Mouse (Mus musculus): ENCODE data around the gene Slc27a1. TPM values are rescaled to one million over a fixed set of nuclear protein-coding genes. Genes with fewer than 3 reads are reported as not detected.

Slc27a1 gene
- total RNA-seq, 2 experiments from 2014 or later, result 2.0 to 3.9 TPM

GRCm38 (mm10) chr8:71612141-71612540, 43.5 kb downstream of the Slc27a1 start:
- ATAC-seq (ENCODE audit: poor library complexity, severe bottlenecking), result no peak

GRCm38 (mm10) chr8:71613418-71613817, 44.7 kb downstream of the Slc27a1 start:
- peak; percentile 62 for ATAC-seq (ENCODE audit: poor library complexity, severe bottlenecking)

GRCm38 (mm10) chr8:71619786-71620185, 51.1 kb downstream of the Slc27a1 start:
- ATAC-seq (ENCODE audit: poor library complexity, severe bottlenecking), result no peak

GRCm38 (mm10) chr8:71625088-71625487, 56.4 kb downstream of the Slc27a1 start:
- ATAC-seq (ENCODE audit: poor library complexity, severe bottlenecking), result peak; percentile 43

GRCm38 (mm10) chr8:71626753-71627152, 58.1 kb downstream of the Slc27a1 start:
- no peak for ATAC-seq (ENCODE audit: poor library complexity, severe bottlenecking)

GRCm38 (mm10) chr8:71627265-71628099, 58.8 kb downstream of the Slc27a1 start:
- ATAC-seq (ENCODE audit: poor library complexity, severe bottlenecking), result peak; percentile 19

GRCm38 (mm10) chr8:71628396-71629095, 59.9 kb downstream of the Slc27a1 start:
- no peak for ATAC-seq (ENCODE audit: poor library complexity, severe bottlenecking)

- ATAC-seq (ENCODE audit: poor library complexity, severe bottlenecking), result peak; percentile 74
These were observed 60.5 kb downstream of the Slc27a1 start for GRCm38 (mm10) chr8:71629096-71629697.

- no peak for ATAC-seq (ENCODE audit: poor library complexity, severe bottlenecking)
These were observed 61.1 kb downstream of the Slc27a1 start for GRCm38 (mm10) chr8:71629781-71630212.

GRCm38 (mm10) chr8:71630761-71631160, 62.1 kb downstream of the Slc27a1 start:
- no peak for ATAC-seq (ENCODE audit: poor library complexity, severe bottlenecking)

GRCm38 (mm10) chr8:71631897-71632296, 63.2 kb downstream of the Slc27a1 start:
- no peak for ATAC-seq (ENCODE audit: poor library complexity, severe bottlenecking)

GRCm38 (mm10) chr8:71633164-71633563, 64.5 kb downstream of the Slc27a1 start:
- ATAC-seq (ENCODE audit: poor library complexity, severe bottlenecking), result peak; percentile 57

- peak; percentile 50 for ATAC-seq (ENCODE audit: poor library complexity, severe bottlenecking)
These were observed 65.4 kb downstream of the Slc27a1 start for GRCm38 (mm10) chr8:71633981-71634667.

Other genes with a start within 250 kb of the Slc27a1 start
- 124 and 135 TPM in 2 replicates for gene Use1, start 202.0 kb upstream of the Slc27a1 start, total RNA-seq (2015)
- 167 and 180 TPM in 2 replicates for gene Use1, start 202.0 kb upstream of the Slc27a1 start, total RNA-seq (2017)
- 8.7 and 8.9 TPM in 2 replicates for gene Ocel1, start 197.6 kb upstream of the Slc27a1 start, total RNA-seq (2015)
- gene Ocel1, start 197.6 kb upstream of the Slc27a1 start, total RNA-seq (2017), result 16.2 and 18.5 TPM in 2 replicates
- 8.2 and 13.8 TPM in 2 replicates for gene Nr2f6, start 186.9 kb upstream of the Slc27a1 start, total RNA-seq (2015)
- gene Nr2f6, start 186.9 kb upstream of the Slc27a1 start, total RNA-seq (2017), result 6.9 and 9.1 TPM in 2 replicates
- not detected in 2 replicates for gene Ushbp1, start 173.1 kb upstream of the Slc27a1 start, total RNA-seq (2015)
- not detected in 2 replicates for gene Ushbp1, start 173.1 kb upstream of the Slc27a1 start, total RNA-seq (2017)
- gene Babam1, start 172.0 kb upstream of the Slc27a1 start, total RNA-seq (2015), result 62.0 and 66.6 TPM in 2 replicates
- gene Babam1, start 172.0 kb upstream of the Slc27a1 start, total RNA-seq (2017), result 108 and 110 TPM in 2 replicates
- 14.4 TPM in 2 replicates for gene Ankle1, start 162.9 kb upstream of the Slc27a1 start, total RNA-seq (2015)
- gene Ankle1, start 162.9 kb upstream of the Slc27a1 start, total RNA-seq (2017), result 13.5 and 16.1 TPM in 2 replicates
- 2.4 and 3.1 TPM in 2 replicates for gene Abhd8, start 105.2 kb upstream of the Slc27a1 start, total RNA-seq (2015)
- gene Abhd8, start 105.2 kb upstream of the Slc27a1 start, total RNA-seq (2017), result 5.8 and 7.4 TPM in 2 replicates
- 31.6 and 40.1 TPM in 2 replicates for gene Mrpl34, start 103.9 kb upstream of the Slc27a1 start, total RNA-seq (2015)
- 33.5 and 36.1 TPM in 2 replicates for gene Mrpl34, start 103.9 kb upstream of the Slc27a1 start, total RNA-seq (2017)
- 39.1 and 44.0 TPM in 2 replicates for gene Dda1, start 99.7 kb upstream of the Slc27a1 start, total RNA-seq (2015)
- 14.2 and 26.3 TPM in 2 replicates for gene Dda1, start 99.7 kb upstream of the Slc27a1 start, total RNA-seq (2017)
- gene Ano8, start 82.9 kb upstream of the Slc27a1 start, total RNA-seq (2015), result 0.47 and 1.5 TPM in 2 replicates
- 3.0 and 4.2 TPM in 2 replicates for gene Ano8, start 82.9 kb upstream of the Slc27a1 start, total RNA-seq (2017)
- 3.4 and 3.7 TPM in 2 replicates for gene Gtpbp3, start 80.8 kb upstream of the Slc27a1 start, total RNA-seq (2015)
- gene Gtpbp3, start 80.8 kb upstream of the Slc27a1 start, total RNA-seq (2017), result 12.1 and 14.2 TPM in 2 replicates
- 0.11 and 0.25 TPM in 2 replicates for gene Plvap, start 57.1 kb upstream of the Slc27a1 start, total RNA-seq (2015)
- 0.22 and 0.28 TPM in 2 replicates for gene Plvap, start 57.1 kb upstream of the Slc27a1 start, total RNA-seq (2017)
- gene Ccdc194, start 43.2 kb upstream of the Slc27a1 start, total RNA-seq (2015), result not detected in 2 replicates
- not detected in 2 replicates for gene Ccdc194, start 43.2 kb upstream of the Slc27a1 start, total RNA-seq (2017)
- 19.6 and 23.1 TPM in 2 replicates for gene Bst2, start 31.4 kb upstream of the Slc27a1 start, total RNA-seq (2015)
- gene Bst2, start 31.4 kb upstream of the Slc27a1 start, total RNA-seq (2017), result 91.4 and 111 TPM in 2 replicates
- gene Mvb12a, start 26.0 kb upstream of the Slc27a1 start, total RNA-seq (2015), result 47.1 and 48.5 TPM in 2 replicates
- gene Mvb12a, start 26.0 kb upstream of the Slc27a1 start, total RNA-seq (2017), result 42.8 and 68.8 TPM in 2 replicates
- gene Tmem221, start 10.0 kb upstream of the Slc27a1 start, total RNA-seq (2015), result 1.7 and 1.8 TPM in 2 replicates
- 0.57 and 0.99 TPM in 2 replicates for gene Tmem221, start 10.0 kb upstream of the Slc27a1 start, total RNA-seq (2017)
- not detected in 2 replicates for gene Nxnl1, start 2.3 kb upstream of the Slc27a1 start, total RNA-seq (2015)
- gene Nxnl1, start 2.3 kb upstream of the Slc27a1 start, total RNA-seq (2017), result 0.11 TPM in 1 of 2 replicates, not detected in the other
- gene Pgls, start 23.3 kb downstream of the Slc27a1 start, total RNA-seq (2015), result 65.1 and 73.6 TPM in 2 replicates
- gene Pgls, start 23.3 kb downstream of the Slc27a1 start, total RNA-seq (2017), result 50.5 and 78.3 TPM in 2 replicates
- gene Fam129c, start 28.8 kb downstream of the Slc27a1 start, total RNA-seq (2015), result 4.6 and 4.8 TPM in 2 replicates
- 3.6 and 8.6 TPM in 2 replicates for gene Fam129c, start 28.8 kb downstream of the Slc27a1 start, total RNA-seq (2017)
- gene Colgalt1, start 42.1 kb downstream of the Slc27a1 start, total RNA-seq (2015), result 46.8 and 51.2 TPM in 2 replicates
- 54.8 and 56.8 TPM in 2 replicates for gene Colgalt1, start 42.1 kb downstream of the Slc27a1 start, total RNA-seq (2017)
- 0.11 TPM in 1 of 2 replicates, not detected in the other for gene Unc13a, start 102.9 kb downstream of the Slc27a1 start, total RNA-seq (2015)
- gene Unc13a, start 102.9 kb downstream of the Slc27a1 start, total RNA-seq (2017), result 1.1 TPM in 1 of 2 replicates, not detected in the other
- gene Jak3, start 107.4 kb downstream of the Slc27a1 start, total RNA-seq (2015), result 4.8 and 5.0 TPM in 2 replicates
- 2.6 and 5.2 TPM in 2 replicates for gene Jak3, start 107.4 kb downstream of the Slc27a1 start, total RNA-seq (2017)
- 2.9 and 4.2 TPM in 2 replicates for gene Insl3, start 120.3 kb downstream of the Slc27a1 start, total RNA-seq (2015)
- 1.1 and 2.4 TPM in 2 replicates for gene Insl3, start 120.3 kb downstream of the Slc27a1 start, total RNA-seq (2017)
- 0.36 and 0.89 TPM in 2 replicates for gene B3gnt3, start 132.9 kb downstream of the Slc27a1 start, total RNA-seq (2015)
- gene B3gnt3, start 132.9 kb downstream of the Slc27a1 start, total RNA-seq (2017), result 0.18 TPM in 1 of 2 replicates, not detected in the other
- gene Fcho1, start 156.8 kb downstream of the Slc27a1 start, total RNA-seq (2015), result 28.4 and 30.9 TPM in 2 replicates
- 39.6 and 41.2 TPM in 2 replicates for gene Fcho1, start 156.8 kb downstream of the Slc27a1 start, total RNA-seq (2017)

Data from megakaryocyte, adult 5-6 weeks (primary cell).